Mouse (Mus musculus): ENCODE measurements at regions not wholly inside any gene's neighbourhood (a gene's known extent, or its start where the extent isn't known, plus 50 kb on each side); places are given as distances from the start of the nearest gene placed in this dataset.

DNA sequence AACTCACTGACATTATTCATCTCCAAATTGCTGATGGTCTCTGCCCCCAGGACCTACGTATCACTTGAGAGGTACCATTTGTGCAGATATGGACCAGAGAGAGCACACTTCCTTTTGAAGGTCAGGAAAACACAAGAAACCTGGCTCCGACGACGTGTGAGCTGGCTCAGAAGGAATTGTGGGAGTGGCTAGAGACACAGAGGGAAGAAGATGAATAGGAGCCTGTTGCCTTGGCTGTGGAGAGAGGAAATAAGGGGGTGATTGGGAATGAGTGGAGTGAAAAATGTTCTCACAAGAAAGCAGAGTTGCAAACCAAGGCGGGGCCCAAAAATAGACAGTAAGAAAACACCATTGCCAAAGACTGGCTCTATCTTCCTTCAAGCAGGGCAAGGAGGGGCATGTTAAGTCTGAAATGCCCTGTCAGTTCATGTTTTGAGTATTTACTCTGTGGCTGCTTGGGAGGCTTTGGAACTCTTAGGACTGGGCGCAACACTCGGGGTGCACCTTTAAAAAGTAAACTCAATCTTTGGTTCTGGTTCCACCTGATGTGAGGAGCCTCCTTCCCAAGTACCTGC lies 111.6 kb upstream of the Mylip start:
- DNase-seq, result no peak

- DNase-seq, result no peak
Measured at GRCm38 (mm10) chr13:45281106-45281505, 108.4 kb upstream of the Mylip start.

GRCm38 (mm10) chr13:45286651-45287050 lies 102.9 kb upstream of the Mylip start:
- DNase-seq, result no peak

DNA sequence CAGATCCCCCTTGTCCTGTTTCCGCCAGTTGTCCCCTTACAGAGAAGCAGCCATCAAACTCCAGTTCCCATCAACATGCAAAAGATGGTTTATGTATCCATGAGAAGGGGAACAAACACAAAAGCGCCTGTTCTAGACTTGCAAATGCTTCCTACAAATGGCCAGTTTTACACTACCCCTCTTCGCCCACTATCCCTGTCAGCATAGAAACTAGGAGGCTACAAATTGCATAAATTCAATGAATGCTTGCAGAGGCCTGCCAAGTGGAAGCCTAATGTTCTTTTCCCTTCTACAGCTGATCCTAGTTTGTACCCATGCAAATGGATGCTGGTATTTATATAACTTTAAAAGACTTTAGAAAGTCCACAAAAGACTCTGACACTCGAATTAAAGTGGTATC lies 102.3 kb upstream of the Mylip start:
- DNase-seq, result no peak

DNA sequence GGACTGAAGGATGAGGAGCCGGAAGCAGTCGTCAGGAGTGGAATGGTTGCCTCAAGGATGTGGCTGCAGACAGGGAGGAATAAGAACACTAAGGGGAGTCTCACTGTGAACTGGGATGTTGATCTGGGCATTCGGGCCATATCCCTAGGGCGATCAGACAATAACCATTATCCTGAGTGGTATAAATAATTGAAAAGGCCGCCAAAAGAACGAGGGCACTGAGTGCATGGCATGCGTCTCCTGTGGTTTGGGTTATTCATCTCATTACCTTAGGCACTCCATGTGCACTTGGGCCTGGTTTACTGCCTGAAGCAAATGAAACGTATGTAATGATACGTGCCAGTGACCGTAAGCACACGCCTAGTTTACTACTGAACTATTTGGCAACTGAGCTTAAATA lies 99.6 kb upstream of the Mylip start:
- no peak for DNase-seq

DNA sequence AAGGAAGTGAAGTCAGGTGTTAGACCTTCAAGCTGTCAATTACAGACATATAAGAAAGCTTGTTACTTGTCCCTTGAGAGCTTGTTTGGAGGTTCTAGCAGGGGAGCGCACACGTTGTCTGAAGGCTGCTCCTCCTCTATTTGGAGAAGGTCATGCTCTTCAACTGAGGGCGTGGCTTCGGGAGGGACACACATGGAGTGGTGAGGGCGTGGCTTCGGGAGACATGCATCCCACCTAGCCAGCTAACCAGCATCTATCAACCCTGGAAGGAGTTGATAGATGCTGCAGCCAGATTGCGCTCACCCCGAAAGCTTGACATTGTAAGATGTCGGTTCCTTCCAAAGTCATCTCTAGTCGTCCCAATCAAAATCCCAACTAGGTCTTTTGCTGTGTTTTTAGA lies 94.9 kb upstream of the Mylip start:
- no peak for DNase-seq

GRCm38 (mm10) chr13:45300610-45301009 lies 88.9 kb upstream of the Mylip start:
- peak in 1 of 2 experiments; percentile 12 for DNase-seq

GRCm38 (mm10) chr13:45301191-45301905 lies 88.2 kb upstream of the Mylip start:
- DNase-seq, result no peak

DNA sequence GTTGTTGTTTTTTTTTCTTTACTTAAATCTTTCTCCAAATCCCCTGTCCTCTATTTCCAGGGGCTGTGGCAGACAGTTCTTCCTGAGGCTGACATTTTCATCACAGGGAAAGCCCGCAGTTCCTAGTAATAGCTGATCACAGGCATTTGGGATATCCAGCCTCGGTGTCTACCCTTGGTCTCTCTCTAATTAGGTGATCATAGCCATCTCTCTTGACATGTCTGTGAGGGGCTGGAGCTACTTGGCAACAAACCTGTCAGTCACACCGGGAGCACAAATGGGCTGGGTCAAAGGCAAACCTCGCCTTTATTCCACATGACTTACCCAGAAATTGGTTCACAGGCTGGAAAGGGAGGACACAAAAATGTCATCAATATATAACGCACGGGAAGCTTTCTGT lies 86.7 kb upstream of the Mylip start:
- DNase-seq, result no peak

DNA sequence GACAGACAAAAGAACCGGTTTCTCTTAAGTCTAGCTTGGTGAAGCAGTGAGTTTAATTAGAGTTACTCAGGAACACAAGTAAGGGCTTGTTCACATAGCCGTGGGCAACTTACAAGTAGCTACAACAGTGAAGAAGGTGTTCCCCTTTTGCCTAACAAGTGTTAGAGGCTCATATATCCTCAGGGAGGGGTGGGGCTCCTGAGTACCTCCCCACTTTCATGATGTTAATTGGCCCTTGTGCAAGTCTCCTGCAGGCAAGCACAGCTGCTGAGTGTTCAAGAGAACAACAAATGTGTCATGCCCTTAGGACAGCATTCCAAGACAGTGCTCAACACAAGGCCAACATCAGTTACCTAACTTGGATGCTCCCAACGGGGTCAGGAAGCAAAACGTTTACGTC lies 83.4 kb upstream of the Mylip start:
- DNase-seq, result no peak

DNA sequence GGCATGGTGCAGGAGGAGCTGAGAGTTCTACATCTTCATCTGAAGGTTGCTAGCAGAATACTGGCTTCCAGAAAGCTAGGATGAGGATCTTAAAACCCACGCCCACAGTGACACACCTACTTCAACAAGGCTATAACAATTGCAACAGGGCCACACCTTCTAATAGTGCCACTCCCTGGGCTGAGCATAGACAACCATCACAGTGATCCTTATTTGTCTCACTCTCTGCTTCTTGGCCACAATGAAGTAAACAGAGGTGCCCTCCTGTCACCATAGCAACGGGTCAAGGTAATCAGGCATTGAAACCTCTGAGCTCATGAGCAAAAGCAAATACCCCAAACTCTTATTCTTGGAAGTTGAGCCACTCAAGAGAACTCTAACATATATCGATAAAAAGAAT lies 82.3 kb upstream of the Mylip start:
- no peak for DNase-seq

GRCm38 (mm10) chr13:45319646-45320045 lies 69.9 kb upstream of the Mylip start:
- DNase-seq, result no peak

GRCm38 (mm10) chr13:45325736-45326293 lies 63.7 kb upstream of the Mylip start:
- no peak for DNase-seq

DNA sequence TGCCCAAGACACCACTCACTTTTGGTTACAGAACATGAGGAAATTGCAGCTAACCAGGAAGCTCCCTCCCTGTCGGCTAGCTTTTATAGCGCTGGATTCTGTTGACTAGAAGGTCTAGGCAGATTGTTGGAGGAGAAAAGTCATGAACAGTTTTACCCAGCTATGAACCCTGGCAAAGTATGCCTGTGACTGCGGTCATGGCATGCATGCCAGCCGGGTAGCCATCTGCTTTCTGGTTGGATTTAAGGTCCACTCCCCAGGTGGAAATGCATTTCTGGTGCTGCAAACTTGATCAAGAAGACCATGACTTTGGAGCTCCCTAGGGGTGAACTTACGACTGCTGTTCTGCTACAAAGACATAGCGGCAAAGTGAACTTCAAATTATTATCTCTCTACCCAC lies 62.8 kb upstream of the Mylip start:
- DNase-seq, result no peak

DNA sequence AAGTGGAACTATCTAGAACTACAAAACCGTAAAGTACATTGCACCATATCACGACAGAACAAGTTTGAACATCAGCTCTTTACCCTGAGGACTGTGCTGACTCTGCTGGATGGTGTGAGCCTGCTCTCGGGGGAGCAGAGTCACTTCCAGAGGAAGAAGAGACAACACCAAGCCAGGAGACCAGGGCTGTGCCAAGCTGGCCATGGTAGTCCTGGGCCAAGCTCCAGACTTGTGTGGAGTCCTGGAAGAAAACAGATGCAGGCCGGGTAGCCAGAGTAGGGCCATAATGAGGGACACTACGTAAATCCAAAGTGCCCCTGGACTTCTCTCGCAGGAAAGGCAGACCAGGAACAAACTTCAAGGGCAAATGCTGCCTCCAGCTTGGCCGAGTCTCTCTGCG lies 59.0 kb upstream of the Mylip start:
- DNase-seq, result peak in 1 of 2 experiments; percentile 27

DNA sequence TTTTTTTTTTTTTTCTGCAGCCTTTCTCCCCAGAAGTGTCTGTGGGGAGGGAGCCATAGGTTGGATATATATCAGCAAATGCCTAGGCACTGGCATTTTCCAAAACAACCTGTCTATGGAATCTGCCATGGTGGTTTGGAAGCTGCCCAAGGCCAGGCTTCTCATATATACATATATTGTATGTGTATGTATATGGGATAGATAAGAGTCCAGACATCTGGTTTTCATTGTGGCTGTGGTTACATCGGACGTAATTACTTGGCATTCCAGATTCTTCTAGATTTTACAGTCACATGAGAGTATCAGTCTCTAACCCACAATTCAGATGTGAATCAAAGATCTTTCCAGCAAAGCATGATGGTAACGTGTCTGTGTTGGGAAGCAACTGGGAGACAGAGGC lies 57.5 kb upstream of the Mylip start:
- DNase-seq, result no peak

GRCm38 (mm10) chr13:45333634-45334033 lies 55.9 kb upstream of the Mylip start:
- DNase-seq, result no peak

Measured in adrenal gland, postnatal 36 days (tissue).